Mouse (Mus musculus) forebrain, embryonic 10.5 days (tissue): Measurements from ENCODE around the gene Tdrd12. TPM values are rescaled to one million over a fixed set of nuclear protein-coding genes. Genes with fewer than 3 reads are reported as not detected.

ENCODE experiments used
- DNase-seq: peaks from one replicate; pipeline ENCODE4 v3.0.0-alpha.2; 2017; ENCODE audit warnings: low spot score; ENCODE audit errors: extremely low spot score
- H3K27ac ChIP-seq: fragments of 300-500 bp; sonication (generic); 2 replicates; pipeline ENCODE4 v1.5.1; 2016; ENCODE audit warnings: mild to moderate bottlenecking
- H3K27me3 ChIP-seq: fragments of 300-500 bp; sonication (generic); 2 replicates; pipeline ENCODE4 v1.6.1; 2016; ENCODE audit warnings: mild to moderate bottlenecking; ENCODE audit not compliant: poor library complexity, severe bottlenecking
- H3K36me3 ChIP-seq: fragments of 300-500 bp; sonication (generic); replicated peaks from 2 replicates; pipeline ENCODE4 v1.6.1; 2016; ENCODE audit warnings: mild to moderate bottlenecking, moderate library complexity
- H3K4me1 ChIP-seq: fragments of 300-500 bp; sonication (generic); 2 replicates; pipeline ENCODE4 v1.6.1; 2016
- H3K4me3 ChIP-seq: fragments of 300-500 bp; sonication (generic); 2 replicates; pipeline ENCODE4 v1.5.1; 2016; ENCODE audit warnings: mild to moderate bottlenecking, moderate library complexity
- H3K9me3 ChIP-seq: fragments of 300-500 bp; sonication (generic); 2 replicates; pipeline ENCODE4 v1.6.1; 2016; ENCODE audit warnings: mild to moderate bottlenecking, moderate library complexity
- WGBS: fragments of 180-500 bp; shearing (Covaris S2); methylation state at CpG from one replicate; pipeline ENCODE4 v1.1.7; 2016; 5-methylcytosine and 5-hydroxymethylcytosine counted together
- polyA plus RNA-seq: library from polyadenylated mRNA; unstranded; fragments of >200 nt; fragmentation: Nextera tagmentation; extraction: Ambion mirVana; gene quantifications from 2 replicates; pipeline ENCODE4 v1.2.1, GENCODE M21; 2016

Tdrd12 gene
- polyA plus RNA-seq, 1 experiment from 2014 or later: 0.15 TPM

DNA sequence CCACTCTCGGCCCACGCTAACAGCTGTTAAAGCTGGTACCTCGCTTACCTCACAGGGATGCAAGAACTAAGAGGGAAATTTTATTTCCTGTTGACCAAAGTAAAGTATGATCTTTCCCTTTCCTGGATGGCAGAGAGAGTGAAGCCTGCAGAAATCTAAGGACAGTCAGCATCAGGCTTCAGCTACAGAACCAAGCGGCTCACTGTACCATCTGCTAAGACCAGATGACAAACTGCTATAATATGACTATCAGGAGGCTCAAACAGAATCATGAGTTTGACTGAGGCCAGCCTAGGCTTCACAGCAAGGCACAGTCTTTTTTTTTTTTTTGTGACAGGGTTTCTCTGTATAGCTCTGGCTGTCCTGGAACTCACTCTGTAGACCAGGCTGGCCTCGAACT, 72.5 kb downstream of the Tdrd12 start:
- no peak for DNase-seq
- WGBS: 97% methylated on average over 5 of the region's 5 CpGs
- Histone ChIP-seq H3K4me1 (no peaks in the 10 kb centered on the region), H3K4me3 (no peak overlapping the region), H3K27ac (no peak overlapping the region), H3K36me3 (no peaks in the 10 kb centered on the region), H3K27me3 (no peaks in the 10 kb centered on the region), H3K9me3 (no peaks in the 10 kb centered on the region)

DNA sequence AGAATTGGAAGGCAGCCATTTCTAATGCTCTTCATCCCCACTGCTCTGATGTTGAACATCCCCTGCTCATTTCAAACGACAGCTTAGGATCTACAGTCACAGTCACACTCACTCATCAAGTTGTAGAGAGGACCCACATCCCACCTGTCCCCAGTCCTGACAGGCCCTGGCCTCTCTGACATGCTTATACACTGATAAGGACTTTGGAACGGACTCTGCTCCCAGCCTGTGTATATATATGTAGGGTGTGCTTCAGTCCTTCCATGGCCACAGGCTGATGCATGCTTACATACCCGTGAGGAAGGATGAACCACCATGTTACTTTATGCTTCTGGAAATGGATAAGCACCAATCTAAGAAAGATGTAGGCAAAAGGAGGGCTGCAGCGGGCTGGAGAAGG, 76.6 kb downstream of the Tdrd12 start:
- Histone ChIP-seq H3K36me3 (no peaks in the 10 kb centered on the region), H3K4me3 (no peak overlapping the region), H3K4me1 (no peaks in the 10 kb centered on the region), H3K27ac (no peak overlapping the region), H3K27me3 (no peaks in the 10 kb centered on the region), H3K9me3 (no peaks in the 10 kb centered on the region)
- DNase-seq: no peak
- WGBS: 89% methylated on average over 4 of the region's 4 CpGs

DNA sequence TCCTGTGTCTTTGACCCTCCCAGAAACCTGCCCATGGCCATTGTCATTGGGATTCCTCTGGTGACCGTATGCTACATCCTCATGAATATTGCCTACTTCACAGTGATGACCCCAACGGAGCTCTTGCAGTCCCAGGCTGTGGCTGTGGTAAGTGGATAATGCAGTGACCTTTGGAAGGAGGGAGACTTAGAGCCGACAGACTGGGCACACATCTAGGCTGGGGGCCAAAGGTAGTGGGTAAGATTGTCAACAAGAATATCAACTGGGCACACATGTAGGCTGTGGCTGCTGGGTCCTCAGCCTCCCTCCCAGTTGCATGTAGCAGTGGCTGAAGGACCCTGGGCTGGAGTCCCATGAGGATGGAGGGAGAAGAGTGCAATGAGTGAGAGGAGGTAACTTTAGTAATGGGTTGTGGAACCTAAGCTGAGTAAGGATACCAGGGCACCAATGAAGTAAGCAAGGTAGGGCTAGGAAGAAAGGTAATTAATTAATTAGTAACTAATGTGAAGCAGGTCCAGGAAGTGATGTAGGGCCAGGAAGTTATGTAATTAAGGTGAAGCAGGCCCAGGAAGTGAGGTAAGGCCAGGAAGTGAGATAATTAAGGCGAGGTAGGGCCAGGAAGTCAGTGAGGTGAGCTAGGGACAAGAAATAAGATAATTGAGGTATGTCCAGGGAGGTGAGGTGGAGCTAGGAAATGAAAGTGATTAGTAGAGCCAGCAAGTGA, 81.3 kb downstream of the Tdrd12 start:
- Histone ChIP-seq H3K27me3 (no peaks in the 10 kb centered on the region), H3K27ac (no peak overlapping the region), H3K36me3 (no peaks in the 10 kb centered on the region), H3K4me1 (no peaks in the 10 kb centered on the region), H3K9me3 (no peaks in the 10 kb centered on the region), H3K4me3 (no peak overlapping the region)
- WGBS: 82% methylated on average over 4 of the region's 4 CpGs
- DNase-seq: no peak

DNA sequence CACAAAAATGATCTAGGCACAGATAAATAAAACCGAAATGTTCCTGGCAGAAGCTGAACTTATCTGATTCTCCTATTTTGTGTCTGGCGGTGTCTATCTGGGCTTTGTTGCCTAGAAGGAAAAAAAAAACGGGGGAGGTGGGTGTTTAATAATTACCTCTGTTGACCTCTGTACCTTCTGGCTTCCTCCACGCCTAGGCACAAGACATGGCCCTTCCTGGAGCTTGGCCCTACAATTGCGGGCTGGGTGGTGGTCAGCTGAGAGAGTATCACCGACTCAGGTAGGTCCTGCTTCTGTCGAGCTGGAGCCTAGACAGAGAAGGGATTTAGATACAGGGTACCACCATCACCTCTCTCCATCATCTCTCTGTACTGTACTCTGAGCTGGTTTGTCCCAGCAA, 88.7 kb downstream of the Tdrd12 start:
- no peak for DNase-seq
- H3K4me1 ChIP-seq: peaks cover 19% of the 10 kb centered on the region
- no peaks in the 10 kb centered on the region for H3K27me3 ChIP-seq
- no peak overlapping the region for H3K4me3 ChIP-seq
- 85% methylated on average over 7 of the region's 7 CpGs for WGBS
- no peaks in the 10 kb centered on the region for H3K36me3 ChIP-seq
- no peak overlapping the region for H3K27ac ChIP-seq
- no peaks in the 10 kb centered on the region for H3K9me3 ChIP-seq

DNA sequence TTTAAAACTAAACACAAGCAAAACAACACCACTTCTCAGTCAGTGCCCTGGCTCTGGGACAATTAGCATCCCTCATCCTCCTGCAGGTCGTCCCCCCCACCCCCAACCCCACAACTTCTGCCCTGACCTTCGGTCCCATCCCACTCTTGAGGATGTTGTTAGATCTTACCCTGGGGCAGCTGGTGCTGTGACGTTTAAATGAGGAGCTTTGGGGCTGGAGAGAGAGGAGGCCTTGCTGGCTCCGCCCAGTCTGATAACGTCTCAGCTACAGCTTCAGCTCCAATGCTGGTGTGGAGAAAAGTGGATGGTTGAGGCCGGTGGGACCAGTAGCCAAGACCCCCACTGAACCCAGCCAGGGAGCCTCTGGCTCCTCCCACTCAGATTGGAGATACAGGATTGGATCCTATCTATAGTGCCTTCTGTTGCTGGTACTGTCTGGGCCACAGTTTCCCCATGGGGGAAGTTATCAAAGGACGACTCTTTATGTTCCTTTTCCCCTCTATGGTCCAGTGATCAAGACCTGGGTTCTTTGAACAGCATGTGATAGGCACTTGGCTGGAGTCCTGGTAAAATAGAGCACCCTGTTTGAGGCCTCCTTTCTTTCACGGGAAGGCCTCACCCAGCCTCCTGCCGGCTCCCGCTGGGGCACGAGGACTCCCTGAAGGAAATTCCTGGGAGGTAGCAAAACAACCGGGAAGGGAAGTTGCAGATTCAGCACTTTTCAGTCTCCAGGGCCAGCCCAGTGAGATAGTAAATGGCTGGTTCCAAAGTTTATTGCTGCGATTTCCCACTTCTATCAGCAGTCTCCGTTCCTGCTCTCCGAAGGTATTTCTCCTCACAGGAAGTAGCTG, 89.3 kb downstream of the Tdrd12 start, which contains the start of gene Slc7a9:
Gene Slc7a9, plus strand, starts transcription at position 801 of the 851 bp plus-strand sequence.
- peak within 1 kb of the TSS; percentile 60 for H3K27ac ChIP-seq
- no peaks in the 10 kb centered on the region for H3K9me3 ChIP-seq
- H3K4me1 ChIP-seq: peaks cover 19% of the 10 kb centered on the region
- H3K27me3 ChIP-seq: no peaks in the 10 kb centered on the region
- WGBS: 34% methylated on average over 15 of the region's 15 CpGs
- no peak within 1 kb of the TSS for H3K4me3 ChIP-seq
- no peak for DNase-seq
- no peaks in the 10 kb centered on the region for H3K36me3 ChIP-seq

DNA sequence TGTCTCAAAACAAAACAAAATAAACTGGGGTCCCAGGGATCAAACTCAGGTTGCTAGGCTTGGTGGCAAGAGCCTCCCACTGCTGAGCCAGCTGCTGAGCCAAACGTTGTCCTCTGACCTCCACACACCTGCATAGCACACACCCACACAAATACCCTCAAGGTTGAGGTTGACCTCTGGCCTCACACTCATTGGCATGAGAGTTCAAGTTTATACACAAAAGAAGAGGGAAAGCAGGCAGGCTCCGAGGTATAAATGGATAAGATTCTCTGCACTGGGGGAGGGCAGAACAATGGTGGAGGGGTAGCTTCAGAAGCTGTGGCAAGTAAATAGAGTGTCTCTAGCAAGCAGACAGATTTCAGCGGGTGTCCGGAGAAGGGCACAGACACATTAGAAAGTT, 90.0 kb downstream of the Tdrd12 start:
- no peaks in the 10 kb centered on the region for H3K9me3 ChIP-seq
- DNase-seq: no peak
- peak overlapping the region; percentile 60 for H3K27ac ChIP-seq
- H3K36me3 ChIP-seq: no peaks in the 10 kb centered on the region
- no peak overlapping the region for H3K4me3 ChIP-seq
- H3K4me1 ChIP-seq: peaks cover 19% of the 10 kb centered on the region
- no peaks in the 10 kb centered on the region for H3K27me3 ChIP-seq
- 52% methylated on average over 4 of the region's 4 CpGs for WGBS

DNA sequence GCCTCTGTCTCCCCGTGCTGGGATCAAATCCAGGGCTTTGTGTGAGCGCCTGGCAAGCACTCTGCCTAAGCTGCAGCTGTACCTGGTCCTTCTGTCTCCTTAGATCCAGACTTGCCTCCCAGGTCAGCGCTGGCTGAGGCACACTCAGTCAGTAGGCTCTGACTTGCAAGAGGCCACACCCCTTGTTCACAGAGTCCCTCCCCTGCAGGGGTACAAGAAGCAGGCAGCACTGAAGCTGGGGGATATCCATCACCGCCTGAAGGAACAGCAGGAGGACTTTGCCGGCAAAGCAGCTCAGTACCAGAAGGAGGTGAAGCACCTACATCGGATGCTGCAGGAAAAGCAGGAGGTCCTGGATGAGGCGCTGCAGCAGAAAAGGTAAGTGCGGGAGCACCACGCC, 102.3 kb downstream of the Tdrd12 start:
- Histone ChIP-seq H3K4me1 (peaks cover 11% of the 10 kb centered on the region), H3K9me3 (no peaks in the 10 kb centered on the region), H3K27ac (no peak overlapping the region), H3K36me3 (peaks cover 96% of the 10 kb centered on the region), H3K27me3 (no peaks in the 10 kb centered on the region), H3K4me3 (no peak overlapping the region)
- DNase-seq: no peak
- WGBS: 77% methylated on average over 9 of the region's 9 CpGs

DNA sequence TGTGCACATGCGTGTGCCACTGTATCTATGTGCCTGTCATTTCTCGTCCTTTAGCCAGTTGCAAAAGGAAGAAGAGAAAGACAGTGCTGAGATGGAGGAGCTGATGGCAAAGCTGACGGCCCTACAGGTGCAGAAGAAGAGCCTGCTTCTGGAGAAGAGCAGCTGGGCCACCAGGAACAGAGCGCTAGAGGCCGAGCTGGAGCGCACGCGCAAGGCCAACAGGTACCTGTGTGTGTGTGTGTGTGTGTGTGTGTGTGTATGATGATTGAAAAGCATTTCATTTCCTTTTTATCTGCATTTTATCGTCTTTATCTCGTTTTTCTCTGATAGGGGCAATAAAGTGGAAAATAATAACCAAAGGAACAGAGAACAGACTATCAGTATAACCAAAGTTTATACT, 109.4 kb downstream of the Tdrd12 start:
- Histone ChIP-seq H3K27me3 (no peaks in the 10 kb centered on the region), H3K36me3 (peaks cover 90% of the 10 kb centered on the region), H3K4me3 (no peak overlapping the region), H3K27ac (no peak overlapping the region), H3K4me1 (no peaks in the 10 kb centered on the region), H3K9me3 (no peaks in the 10 kb centered on the region)
- DNase-seq: no peak
- WGBS: 90% methylated on average over 10 of the region's 10 CpGs

DNA sequence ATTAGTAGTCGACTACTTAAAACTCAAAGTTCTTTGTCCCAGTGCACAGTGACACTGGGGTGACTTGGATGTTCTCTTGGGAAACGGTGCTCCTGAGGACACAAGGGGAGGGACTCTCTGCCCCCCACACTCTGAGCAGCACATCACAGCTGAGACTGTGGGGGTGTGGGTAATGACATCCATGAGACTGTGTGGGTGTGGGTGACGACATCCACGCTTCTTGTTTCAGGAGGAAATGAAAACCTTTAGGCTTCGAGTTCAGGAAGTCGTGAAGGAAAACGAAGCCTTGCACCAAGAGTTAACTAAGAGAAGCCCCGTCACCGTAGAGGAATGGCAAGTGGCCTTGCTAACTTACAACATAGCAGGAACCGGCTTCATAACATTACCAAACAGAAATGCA, 114.5 kb downstream of the Tdrd12 start:
- Histone ChIP-seq H3K9me3 (no peaks in the 10 kb centered on the region), H3K27ac (no peak overlapping the region), H3K36me3 (peaks cover 91% of the 10 kb centered on the region), H3K4me3 (no peak overlapping the region), H3K4me1 (no peaks in the 10 kb centered on the region), H3K27me3 (no peaks in the 10 kb centered on the region)
- DNase-seq: no peak
- WGBS: 94% methylated on average over 10 of the region's 10 CpGs

Other genes starting within 250 kb of the Tdrd12 start
- gene Gpatch1, start 219.3 kb downstream of the Tdrd12 start, polyA plus RNA-seq: 17.9 and 18.5 TPM in 2 replicates
- gene Rhpn2, start 203.6 kb downstream of the Tdrd12 start, polyA plus RNA-seq: 4.5 and 4.6 TPM in 2 replicates
- 28.4 and 29.3 TPM in 2 replicates for gene Faap24, start 140.9 kb downstream of the Tdrd12 start, polyA plus RNA-seq
- 69.9 and 72.3 TPM in 2 replicates for gene Cep89, start 140.7 kb downstream of the Tdrd12 start, polyA plus RNA-seq
- gene Slc7a9, start 88.9 kb downstream of the Tdrd12 start, polyA plus RNA-seq: 0.29 TPM in 1 of 2 replicates, not detected in the other
- 45.9 and 50.3 TPM in 2 replicates for gene Nudt19, start 18.6 kb upstream of the Tdrd12 start, polyA plus RNA-seq
- gene Rgs9bp, start 47.8 kb upstream of the Tdrd12 start, polyA plus RNA-seq: 0.09 and 0.44 TPM in 2 replicates
- gene Ankrd27, start 48.5 kb upstream of the Tdrd12 start, polyA plus RNA-seq: 40.2 and 41.1 TPM in 2 replicates
- gene Pdcd5, start 109.8 kb upstream of the Tdrd12 start, polyA plus RNA-seq: 316 and 317 TPM in 2 replicates
- 30.5 and 31.5 TPM in 2 replicates for gene Dpy19l3, start 216.7 kb upstream of the Tdrd12 start, polyA plus RNA-seq